Mouse (Mus musculus) right cerebral cortex, adult 18-20 months (tissue): ENCODE measurements around the gene Tmem63a.
"Not testable (repeated sequence)": the region's sequence is repeated elsewhere in the genome, so short reads cannot be mapped to it uniquely, and the experiment has no call there.

ENCODE experiments used
- DNase-seq: peaks from one replicate; pipeline ENCODE4 v3.0.0; 2022; ENCODE audit warnings: mixed read lengths

Tmem63a gene

GRCm38 (mm10) chr1:180942166-180943031 is at the start of gene Tmem63a:
Gene Tmem63a, plus strand, starts transcription at chr1:180942344.
- peak; percentile 31 for DNase-seq

DNA sequence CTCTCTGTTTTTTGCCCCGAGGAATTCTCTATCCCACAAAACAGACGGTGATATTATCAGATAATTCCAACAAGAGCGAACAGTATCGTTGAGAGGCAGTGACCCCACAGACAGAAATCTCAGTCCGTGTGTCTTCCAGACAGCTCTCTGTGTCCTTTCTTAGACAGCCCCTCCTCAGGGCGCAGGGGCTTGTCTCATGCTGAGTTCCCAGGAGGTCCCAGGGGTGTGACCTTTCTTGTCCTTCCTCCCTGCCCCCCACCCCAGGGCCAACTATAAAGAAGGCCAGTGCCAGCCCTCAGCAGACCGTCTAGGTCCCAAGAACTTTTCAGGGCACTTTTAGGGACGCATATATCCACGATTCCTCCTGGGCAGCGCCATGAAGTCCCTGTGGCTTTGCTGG is 49.3 kb upstream of the Tmem63a start, which contains the start of gene Lefty2:
Gene Lefty2, plus strand, starts transcription at position 301 of the 400 bp plus-strand sequence.
- no peak for DNase-seq

DNA sequence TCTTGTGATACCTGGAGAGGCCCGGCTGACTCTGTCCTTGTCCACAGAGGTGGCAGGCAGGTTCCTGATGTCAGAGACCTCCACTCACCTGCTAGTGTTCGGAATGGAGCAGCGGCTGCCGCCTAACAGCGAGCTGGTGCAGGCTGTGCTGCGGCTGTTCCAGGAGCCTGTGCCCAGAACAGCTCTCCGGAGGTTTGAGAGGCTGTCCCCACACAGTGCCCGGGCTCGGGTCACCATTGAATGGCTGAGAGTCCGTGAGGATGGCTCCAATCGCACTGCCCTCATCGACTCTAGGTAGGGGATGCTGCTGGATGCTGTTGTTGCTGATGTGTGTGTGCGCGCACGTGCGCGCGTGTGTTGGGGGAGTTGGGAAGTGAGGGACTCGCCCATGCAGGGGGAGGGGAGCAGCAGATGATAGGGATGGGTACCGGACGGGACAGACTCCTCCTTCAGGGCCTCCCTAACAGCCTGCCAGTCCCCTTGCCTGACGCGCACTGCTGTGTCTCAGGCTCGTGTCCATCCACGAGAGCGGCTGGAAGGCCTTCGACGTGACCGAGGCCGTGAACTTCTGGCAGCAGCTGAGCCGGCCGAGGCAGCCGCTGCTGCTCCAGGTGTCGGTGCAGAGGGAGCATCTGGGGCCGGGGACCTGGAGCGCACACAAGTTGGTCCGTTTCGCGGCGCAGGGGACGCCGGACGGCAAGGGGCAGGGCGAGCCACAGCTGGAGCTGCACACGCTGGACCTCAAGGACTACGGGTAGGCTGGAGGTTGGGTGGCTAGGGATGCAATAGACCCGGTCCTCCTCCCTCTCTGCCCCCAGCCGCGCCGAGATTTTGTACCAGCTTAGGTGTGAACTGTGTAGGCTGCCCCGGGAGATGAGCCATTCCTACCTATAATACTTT is 47.8 kb upstream of the Tmem63a start:
- DNase-seq, result not testable (repeated sequence)

DNA sequence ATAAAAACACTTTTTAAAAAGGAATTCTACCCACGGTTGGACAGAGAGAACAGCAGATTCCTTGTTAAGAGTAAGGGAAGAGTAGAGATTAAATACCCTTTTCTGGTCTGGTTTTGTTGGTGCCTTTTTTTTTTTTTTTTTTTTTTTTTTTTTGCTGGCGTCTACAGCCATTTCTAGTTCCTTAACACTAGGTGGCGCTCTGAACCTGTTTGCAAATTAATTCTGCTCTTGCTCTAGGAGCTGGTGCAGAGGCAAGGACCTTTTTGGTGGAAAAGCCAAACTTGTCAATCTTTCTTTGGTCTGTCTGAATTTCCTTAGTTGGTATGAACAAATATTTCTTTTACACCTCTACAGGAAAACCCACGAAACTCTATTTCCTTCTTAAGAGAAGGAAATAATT is 41.0 kb upstream of the Tmem63a start:
- DNase-seq, result peak; percentile 24

- no peak for DNase-seq
Measured at GRCm38 (mm10) chr1:180902915-180903314, 39.2 kb upstream of the Tmem63a start.

DNA sequence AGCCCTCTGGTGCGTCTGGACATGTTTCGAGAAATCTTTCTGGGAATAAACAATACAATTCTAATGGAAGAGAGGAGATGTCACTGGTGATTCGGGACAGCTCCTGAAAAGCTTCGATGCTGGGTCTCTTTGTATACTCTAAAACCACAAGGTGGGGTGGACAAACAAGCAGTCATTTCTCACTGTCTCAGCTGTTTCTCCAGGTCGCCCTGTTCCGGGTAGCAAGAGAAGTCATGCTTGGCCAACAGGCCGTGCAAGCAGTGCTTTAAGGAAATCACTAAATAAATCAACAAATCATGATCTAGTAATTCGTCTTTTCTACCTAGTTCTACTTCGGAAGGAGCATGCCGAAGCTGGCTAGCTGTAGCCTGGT is 38.5 kb upstream of the Tmem63a start:
- DNase-seq, result no peak

DNA sequence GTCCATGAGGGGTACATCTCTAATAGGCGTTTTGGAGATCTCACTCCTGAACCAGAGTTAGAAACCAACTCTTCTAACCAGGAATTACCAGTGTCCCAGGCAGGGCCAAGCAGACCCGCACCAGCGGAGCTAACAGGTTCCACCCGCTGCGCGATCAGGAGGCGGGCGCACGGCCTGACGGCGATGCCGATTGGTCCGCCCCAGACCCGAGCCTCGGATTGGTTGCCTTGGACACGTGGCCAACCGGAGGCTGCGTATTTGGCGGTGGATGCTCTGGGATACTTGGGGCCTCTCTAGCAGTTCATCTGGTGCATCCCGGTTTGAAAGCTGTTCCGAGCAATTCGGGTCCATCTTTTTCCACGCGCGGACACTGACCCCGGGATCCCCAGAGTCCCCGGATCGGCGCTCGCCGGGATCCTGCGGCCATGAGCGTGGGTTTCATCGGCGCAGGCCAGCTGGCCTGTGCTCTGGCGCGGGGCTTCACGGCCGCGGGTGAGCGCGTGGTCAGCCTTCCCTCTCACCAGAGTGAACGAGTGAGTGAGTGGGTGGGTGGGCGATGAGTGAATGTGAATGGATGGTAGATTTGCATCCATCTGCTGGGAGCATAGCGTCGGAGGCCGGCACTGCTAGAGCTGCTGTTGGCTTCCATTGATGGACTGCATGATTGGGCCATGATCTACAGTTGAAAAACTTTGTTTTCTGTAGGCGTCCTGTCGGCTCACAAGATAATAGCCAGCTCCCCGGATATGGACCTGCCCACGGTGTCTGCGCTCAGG is 37.9 kb upstream of the Tmem63a start, which contains the start of gene Pycr2:
Gene Pycr2, plus strand, starts transcription at position 255 of the 776 bp plus-strand sequence.
- DNase-seq, result peak; percentile 94

- DNase-seq, result no peak
Measured at GRCm38 (mm10) chr1:180904815-180905080, 37.4 kb upstream of the Tmem63a start.

GRCm38 (mm10) chr1:180905307-180905706 is 36.8 kb upstream of the Tmem63a start:
- DNase-seq, result no peak

GRCm38 (mm10) chr1:180905876-180906275 is 36.3 kb upstream of the Tmem63a start:
- no peak for DNase-seq

DNA sequence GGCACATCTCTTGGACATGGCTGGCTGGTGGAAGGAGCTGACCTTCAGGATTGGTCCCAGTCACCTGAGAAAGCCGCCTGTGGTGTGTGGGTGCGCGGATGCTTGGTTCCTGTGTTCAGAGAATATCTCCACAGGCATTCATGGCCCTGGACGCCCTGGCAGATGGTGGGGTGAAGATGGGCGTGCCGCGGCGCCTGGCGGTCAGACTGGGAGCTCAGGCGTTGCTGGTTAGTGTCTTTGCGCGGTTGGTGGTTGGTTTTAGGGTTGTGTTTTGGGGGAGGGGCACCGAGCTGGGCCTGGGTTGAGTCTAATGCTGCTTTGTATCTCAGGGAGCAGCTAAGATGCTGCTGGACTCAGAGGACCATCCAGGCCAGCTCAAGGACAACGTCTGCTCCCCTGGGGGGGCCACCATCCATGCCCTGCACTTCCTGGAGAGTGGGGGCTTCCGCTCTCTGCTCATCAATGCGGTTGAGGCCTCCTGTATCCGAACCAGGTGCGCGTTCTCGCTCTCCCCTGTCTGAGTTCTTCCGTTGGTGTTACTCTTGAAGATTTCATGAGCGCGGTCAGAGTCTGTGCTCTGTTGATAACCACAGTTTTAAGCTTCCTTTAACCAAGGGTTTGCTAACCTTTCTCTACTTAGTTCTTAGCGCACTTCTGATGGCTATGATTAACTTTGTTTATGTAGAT is 35.5 kb upstream of the Tmem63a start:
- no peak for DNase-seq

GRCm38 (mm10) chr1:180911138-180911537 is 31.0 kb upstream of the Tmem63a start:
- no peak for DNase-seq

DNA sequence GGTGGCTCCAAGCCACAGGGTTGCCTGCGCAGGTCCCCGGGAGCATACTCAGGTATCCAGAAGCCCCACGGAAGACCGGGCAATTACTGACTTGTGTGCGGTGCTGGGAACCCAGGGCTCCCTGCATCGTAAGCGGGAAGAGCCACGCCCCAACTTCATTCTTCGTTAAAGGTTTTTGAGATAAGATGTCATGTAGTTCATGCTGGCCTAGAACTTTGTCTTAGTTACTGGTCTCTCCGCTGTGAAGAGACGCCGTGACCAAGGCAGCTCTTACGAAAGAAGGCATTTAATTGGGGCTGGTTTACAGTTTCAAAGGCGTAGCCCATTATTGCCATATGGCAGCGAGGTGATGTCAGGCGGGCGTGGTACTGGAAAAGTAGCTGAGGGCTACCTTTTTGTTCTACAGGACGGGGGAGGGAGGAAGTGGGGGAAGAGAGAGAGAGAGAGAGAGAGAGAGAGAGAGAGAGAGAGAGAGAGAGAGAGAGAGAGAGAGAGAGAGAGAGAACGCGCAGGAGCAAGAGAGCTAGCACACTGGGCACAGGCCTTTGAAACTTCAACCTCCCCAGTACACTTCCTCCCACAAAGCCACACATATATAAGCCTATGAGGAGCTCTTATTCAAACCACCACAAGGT is 30.4 kb upstream of the Tmem63a start:
- no peak for DNase-seq

DNA sequence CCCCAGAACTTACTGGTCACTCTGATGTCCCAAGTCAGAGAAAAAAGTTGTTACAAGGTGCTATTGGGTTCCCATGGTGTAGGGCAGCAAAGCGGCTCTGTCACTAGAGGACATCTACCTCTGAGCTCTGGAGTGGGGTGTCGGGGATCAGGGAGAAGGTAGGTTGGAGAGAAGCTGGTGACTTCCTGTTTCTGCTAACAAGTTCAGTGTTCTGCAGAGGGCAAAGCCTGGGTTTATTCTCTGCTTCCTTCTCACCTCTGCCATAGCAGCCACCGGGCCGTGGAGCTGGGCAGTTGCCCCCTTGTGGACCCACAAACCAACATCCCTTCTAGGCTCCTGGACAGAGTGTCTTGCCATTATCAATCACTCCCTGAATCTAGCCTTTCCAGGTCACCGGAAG is 29.4 kb upstream of the Tmem63a start:
- no peak for DNase-seq

DNA sequence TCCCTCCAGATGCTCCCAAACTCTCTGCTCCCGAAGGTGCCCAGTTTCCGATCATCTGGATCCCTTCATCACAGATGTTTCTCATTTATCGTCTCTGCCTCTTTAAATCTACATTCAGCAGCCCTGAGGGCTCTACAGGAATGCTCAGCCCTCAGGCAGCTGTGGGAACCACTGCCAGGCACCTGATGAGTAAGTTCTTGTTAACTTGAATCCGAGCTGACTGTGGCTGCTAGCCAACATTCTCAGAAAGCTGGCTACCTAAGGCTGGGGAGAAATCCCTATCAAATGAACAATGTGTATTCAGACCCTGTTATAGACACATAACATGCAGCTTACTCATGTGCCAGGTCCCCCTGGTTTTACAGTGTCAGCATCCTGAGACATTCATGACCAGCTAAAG is 28.3 kb upstream of the Tmem63a start:
- DNase-seq, result no peak

DNA sequence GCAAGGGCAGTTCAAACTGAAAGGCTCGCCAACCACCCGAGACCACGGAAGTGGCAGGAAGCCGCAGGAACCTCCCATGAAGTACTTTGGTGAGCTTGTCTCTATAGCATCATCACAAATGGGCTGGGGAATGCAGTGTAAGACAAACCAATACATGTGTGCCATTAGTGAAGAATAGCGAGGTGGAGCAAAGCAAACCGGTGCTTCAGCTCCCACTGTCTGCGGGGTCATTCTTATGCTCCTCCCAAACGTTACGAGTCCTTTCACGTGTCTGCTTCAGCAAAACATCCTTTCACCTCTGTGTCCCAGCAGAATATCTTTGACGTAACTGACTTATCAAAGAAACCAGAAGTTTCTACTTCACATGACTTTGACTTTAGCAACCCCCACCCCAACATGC is 25.7 kb upstream of the Tmem63a start:
- DNase-seq, result no peak

DNA sequence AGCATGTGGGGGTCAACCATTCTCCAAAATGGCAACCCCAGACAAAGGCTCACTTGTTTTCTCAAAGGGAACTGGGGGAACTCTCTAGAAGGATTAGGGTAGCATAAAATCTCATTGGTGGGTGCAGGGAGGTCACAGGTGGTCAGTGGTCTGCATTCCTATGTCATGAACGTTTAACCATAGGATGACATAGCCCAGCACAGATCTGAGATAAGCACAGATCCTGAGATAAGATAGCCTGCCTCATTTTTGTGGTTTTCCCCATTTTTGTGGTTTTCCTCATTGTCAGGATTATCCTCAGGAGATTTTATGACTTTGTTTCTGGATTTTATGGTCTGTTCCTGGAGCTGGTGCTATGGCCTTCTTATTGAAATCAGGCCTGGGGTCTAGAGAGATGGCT is 25.1 kb upstream of the Tmem63a start:
- DNase-seq, result no peak

- DNase-seq, result no peak
Measured at GRCm38 (mm10) chr1:180919686-180920085, 22.5 kb upstream of the Tmem63a start.

DNA sequence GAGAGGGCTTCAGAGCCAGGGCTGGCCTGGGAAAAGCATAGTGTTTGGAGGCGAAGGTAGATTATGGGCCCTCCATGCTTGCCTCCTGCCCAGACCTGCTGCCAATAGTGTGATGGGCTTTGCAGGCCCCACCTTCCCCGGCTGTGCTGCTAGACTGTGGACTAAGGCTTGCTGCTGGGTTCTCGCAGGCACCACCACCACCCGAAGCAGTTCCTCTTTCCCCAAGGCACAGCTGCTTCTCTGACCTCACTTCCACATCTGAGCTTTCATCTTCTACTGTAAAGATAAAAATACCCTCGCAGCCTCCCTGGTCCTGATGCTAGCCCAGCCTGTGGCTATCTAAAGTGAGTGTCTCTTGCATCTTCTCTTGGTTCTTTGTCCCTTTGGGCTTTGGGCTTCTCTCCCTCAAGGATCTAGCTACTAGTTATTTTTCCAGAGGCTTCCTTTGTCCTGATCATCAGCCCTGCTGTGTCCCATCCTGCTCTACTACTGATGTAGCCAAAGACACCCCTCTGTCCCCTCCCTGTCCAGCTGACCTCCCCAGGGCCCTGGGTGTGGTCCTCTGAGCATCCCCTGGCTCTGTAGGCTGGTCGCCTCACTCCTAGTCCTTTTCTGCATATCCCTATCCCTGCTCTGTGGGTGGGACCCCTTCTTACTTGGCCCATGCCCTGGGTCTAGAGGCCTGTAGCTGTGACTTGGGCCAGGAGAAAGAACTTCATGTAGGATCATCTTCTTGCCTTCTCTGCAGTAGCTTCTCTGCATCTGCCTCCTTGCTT is 19.7 kb upstream of the Tmem63a start:
- no peak for DNase-seq

GRCm38 (mm10) chr1:180924737-180925136 is 17.4 kb upstream of the Tmem63a start:
- DNase-seq, result no peak

DNA sequence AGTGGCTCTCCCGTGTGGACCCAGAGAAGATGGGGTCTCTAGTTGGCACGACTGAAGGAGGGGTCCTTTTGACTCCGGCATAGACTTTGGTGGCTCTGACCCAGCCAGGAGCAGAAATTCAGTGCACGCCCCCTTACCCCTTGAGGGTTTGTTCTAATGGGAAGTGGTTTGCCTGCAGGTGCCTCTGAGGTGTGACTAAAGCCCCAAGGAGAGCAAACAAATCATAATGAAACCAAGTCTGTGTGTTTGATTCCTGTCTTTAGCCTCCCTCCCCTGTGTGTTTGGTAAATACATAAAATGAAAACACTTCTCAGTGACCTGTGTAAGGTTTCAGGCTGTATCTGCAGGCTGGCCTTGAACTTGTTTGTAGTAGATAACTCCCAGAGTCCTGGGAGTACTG is 15.9 kb upstream of the Tmem63a start:
- DNase-seq, result no peak
